Mouse (Mus musculus): ENCODE results near the gene Dnase2b. TPM values are rescaled to one million over a fixed set of nuclear protein-coding genes. Genes with fewer than 3 reads are reported as not detected.

The Dnase2b gene
- polyA plus RNA-seq (2014; fragmentation: Nextera tagmentation; extraction: Ambion mirVana), result not detected in 2 replicates

- WGBS, result 98% methylated on average over 4 of the region's 4 CpGs
- no peak for ATAC-seq (ENCODE audit: low FRiP score)
- H3K9me3 ChIP-seq (ENCODE audit: control insufficient read depth, low read length), result no peaks in the 10 kb centered on the region
Measured at GRCm38 (mm10) chr3:146615496-146615895, at the start of gene Dnase2b. Gene Dnase2b (minus strand): TSS chr3:146615596.

GRCm38 (mm10) chr3:146661907-146662306 is 46.5 kb upstream of the Dnase2b start:
- Histone ChIP-seq H3K27me3 (ENCODE audit: control insufficient read depth, insufficient read depth, low read length) (no peaks in the 10 kb centered on the region), H3K36me3 (ENCODE audit: control insufficient read depth, insufficient read depth, low read length) (no peaks in the 10 kb centered on the region), H3K9ac (ENCODE audit: low read depth, low read length) (no peak overlapping the region), H3K9me3 (ENCODE audit: control insufficient read depth, low read length) (no peaks in the 10 kb centered on the region), H3K4me1 (replicated peaks; ENCODE audit: control insufficient read depth, insufficient read depth, low read length) (no peaks in the 10 kb centered on the region), H3K27ac (ENCODE audit: low read depth, low read length) (no peak overlapping the region), H3K4me2 (replicated peaks; ENCODE audit: low read depth, low read length) (no peak overlapping the region), H3K4me3 (ENCODE audit: low read depth, low read length) (no peak overlapping the region)
- ATAC-seq (ENCODE audit: low FRiP score) (no peak), DNase-seq (ENCODE audit: low spot score) (no peak)
- WGBS, result 84% methylated on average over 7 of the region's 7 CpGs

More at GRCm38 (mm10) chr3:146615496-146615895, at the start of gene Dnase2b:
- H3K4me1 ChIP-seq (replicated peaks; ENCODE audit: control insufficient read depth, insufficient read depth, low read length), result no peaks in the 10 kb centered on the region
- H3K4me2 ChIP-seq (replicated peaks; ENCODE audit: low read depth, low read length), result no peak within 1 kb of the TSS
- no peak within 1 kb of the TSS for H3K27ac ChIP-seq (ENCODE audit: low read depth, low read length)
- H3K27me3 ChIP-seq (ENCODE audit: control insufficient read depth, insufficient read depth, low read length), result no peaks in the 10 kb centered on the region
- H3K36me3 ChIP-seq (ENCODE audit: control insufficient read depth, insufficient read depth, low read length), result no peaks in the 10 kb centered on the region
- H3K4me3 ChIP-seq (ENCODE audit: low read depth, low read length), result no peak within 1 kb of the TSS
- no peak for DNase-seq (ENCODE audit: low spot score)
- no peak within 1 kb of the TSS for H3K9ac ChIP-seq (ENCODE audit: low read depth, low read length)

- Histone ChIP-seq H3K4me3 (ENCODE audit: low read depth, low read length) (no peak overlapping the region), H3K4me1 (replicated peaks; ENCODE audit: control insufficient read depth, insufficient read depth, low read length) (no peaks in the 10 kb centered on the region), H3K27ac (ENCODE audit: low read depth, low read length) (no peak overlapping the region), H3K9ac (ENCODE audit: low read depth, low read length) (no peak overlapping the region), H3K4me2 (replicated peaks; ENCODE audit: low read depth, low read length) (no peak overlapping the region), H3K9me3 (ENCODE audit: control insufficient read depth, low read length) (no peaks in the 10 kb centered on the region), H3K27me3 (ENCODE audit: control insufficient read depth, insufficient read depth, low read length) (no peaks in the 10 kb centered on the region), H3K36me3 (ENCODE audit: control insufficient read depth, insufficient read depth, low read length) (no peaks in the 10 kb centered on the region)
- 80% methylated on average over 6 of the region's 6 CpGs for WGBS
- ATAC-seq (ENCODE audit: low FRiP score), result no peak
- DNase-seq (ENCODE audit: low spot score), result no peak
Measured at GRCm38 (mm10) chr3:146661001-146661400, 45.6 kb upstream of the Dnase2b start.

DNA sequence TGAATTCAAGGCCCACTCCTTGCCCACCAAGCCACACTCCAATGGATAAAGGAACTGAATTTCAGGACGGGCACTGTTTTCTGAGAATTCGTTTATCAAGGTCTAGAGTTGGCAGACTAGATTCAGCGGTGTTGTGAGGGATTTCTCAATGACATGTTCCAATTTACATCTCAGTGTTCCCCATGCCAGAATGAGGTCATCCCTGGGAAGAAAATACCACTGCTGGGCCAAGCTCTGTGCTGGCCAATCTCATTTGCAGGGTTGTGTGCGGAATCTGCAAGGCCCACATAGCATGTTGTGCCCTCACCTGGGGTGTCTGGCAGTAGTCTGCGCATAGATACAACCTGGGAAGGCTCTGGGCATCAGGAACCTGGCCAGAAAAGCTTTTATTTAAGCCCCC is 43.9 kb upstream of the Dnase2b start:
- H3K4me2 ChIP-seq (replicated peaks; ENCODE audit: low read depth, low read length), result no peak overlapping the region
- no peaks in the 10 kb centered on the region for H3K4me1 ChIP-seq (replicated peaks; ENCODE audit: control insufficient read depth, insufficient read depth, low read length)
- no peak overlapping the region for H3K9ac ChIP-seq (ENCODE audit: low read depth, low read length)
- no peak overlapping the region for H3K4me3 ChIP-seq (ENCODE audit: low read depth, low read length)
- ATAC-seq (ENCODE audit: low FRiP score), result no peak
- no peaks in the 10 kb centered on the region for H3K36me3 ChIP-seq (ENCODE audit: control insufficient read depth, insufficient read depth, low read length)
- no peaks in the 10 kb centered on the region for H3K27me3 ChIP-seq (ENCODE audit: control insufficient read depth, insufficient read depth, low read length)
- no peaks in the 10 kb centered on the region for H3K9me3 ChIP-seq (ENCODE audit: control insufficient read depth, low read length)
- WGBS, result 96% methylated on average over 5 of the region's 5 CpGs
- DNase-seq (ENCODE audit: low spot score), result no peak
- H3K27ac ChIP-seq (ENCODE audit: low read depth, low read length), result no peak overlapping the region

GRCm38 (mm10) chr3:146658061-146658639 is 42.8 kb upstream of the Dnase2b start:
- no peak for ATAC-seq (ENCODE audit: low FRiP score)
- no peaks in the 10 kb centered on the region for H3K4me1 ChIP-seq (replicated peaks; ENCODE audit: control insufficient read depth, insufficient read depth, low read length)
- no peak for DNase-seq (ENCODE audit: low spot score)
- no peaks in the 10 kb centered on the region for H3K27me3 ChIP-seq (ENCODE audit: control insufficient read depth, insufficient read depth, low read length)
- H3K4me2 ChIP-seq (replicated peaks; ENCODE audit: low read depth, low read length), result no peak overlapping the region
- H3K4me3 ChIP-seq (ENCODE audit: low read depth, low read length), result no peak overlapping the region
- 95% methylated on average over 1 of the region's 1 CpGs for WGBS
- no peak overlapping the region for H3K27ac ChIP-seq (ENCODE audit: low read depth, low read length)
- no peak overlapping the region for H3K9ac ChIP-seq (ENCODE audit: low read depth, low read length)
- no peaks in the 10 kb centered on the region for H3K36me3 ChIP-seq (ENCODE audit: control insufficient read depth, insufficient read depth, low read length)
- no peaks in the 10 kb centered on the region for H3K9me3 ChIP-seq (ENCODE audit: control insufficient read depth, low read length)

GRCm38 (mm10) chr3:146657433-146657832 is 42.0 kb upstream of the Dnase2b start:
- ATAC-seq (ENCODE audit: low FRiP score) (no peak), DNase-seq (ENCODE audit: low spot score) (no peak)
- Histone ChIP-seq H3K9me3 (ENCODE audit: control insufficient read depth, low read length) (no peaks in the 10 kb centered on the region), H3K4me1 (replicated peaks; ENCODE audit: control insufficient read depth, insufficient read depth, low read length) (no peaks in the 10 kb centered on the region), H3K27me3 (ENCODE audit: control insufficient read depth, insufficient read depth, low read length) (no peaks in the 10 kb centered on the region), H3K4me2 (replicated peaks; ENCODE audit: low read depth, low read length) (no peak overlapping the region), H3K4me3 (ENCODE audit: low read depth, low read length) (no peak overlapping the region), H3K9ac (ENCODE audit: low read depth, low read length) (no peak overlapping the region), H3K27ac (ENCODE audit: low read depth, low read length) (no peak overlapping the region), H3K36me3 (ENCODE audit: control insufficient read depth, insufficient read depth, low read length) (no peaks in the 10 kb centered on the region)
- 89% methylated on average over 5 of the region's 5 CpGs for WGBS

DNA sequence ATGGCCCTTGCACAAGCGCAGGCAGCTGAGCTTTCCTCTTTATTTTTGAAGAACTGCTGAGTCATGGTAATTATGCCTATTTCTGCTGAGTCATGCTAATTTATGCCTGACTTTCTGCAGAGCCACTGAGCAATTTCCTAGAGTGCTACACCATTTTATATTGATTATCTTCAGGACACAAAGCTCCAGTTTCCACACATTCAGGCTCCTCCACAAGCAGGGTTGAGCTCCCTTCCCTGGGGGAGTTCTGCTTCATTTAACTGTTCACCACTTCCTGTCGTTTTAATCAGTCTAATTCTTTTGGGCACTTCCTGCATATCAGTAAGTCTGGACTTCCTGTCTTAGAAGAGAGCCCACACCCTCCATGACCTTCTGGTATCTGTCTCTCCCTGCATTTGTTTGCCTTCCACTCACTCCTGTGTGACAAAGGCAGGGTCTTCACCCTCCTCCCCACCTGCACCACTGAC is 39.7 kb upstream of the Dnase2b start:
- H3K4me3 ChIP-seq (ENCODE audit: low read depth, low read length), result no peak overlapping the region
- DNase-seq (ENCODE audit: low spot score) (peak; percentile 9), ATAC-seq (ENCODE audit: low FRiP score) (no peak)
- no peak overlapping the region for H3K27ac ChIP-seq (ENCODE audit: low read depth, low read length)
- no peaks in the 10 kb centered on the region for H3K27me3 ChIP-seq (ENCODE audit: control insufficient read depth, insufficient read depth, low read length)
- H3K36me3 ChIP-seq (ENCODE audit: control insufficient read depth, insufficient read depth, low read length), result no peaks in the 10 kb centered on the region
- no peaks in the 10 kb centered on the region for H3K9me3 ChIP-seq (ENCODE audit: control insufficient read depth, low read length)
- H3K9ac ChIP-seq (ENCODE audit: low read depth, low read length), result no peak overlapping the region
- H3K4me2 ChIP-seq (replicated peaks; ENCODE audit: low read depth, low read length), result no peak overlapping the region
- WGBS, result 74% methylated on average over 2 of the region's 2 CpGs
- no peaks in the 10 kb centered on the region for H3K4me1 ChIP-seq (replicated peaks; ENCODE audit: control insufficient read depth, insufficient read depth, low read length)

GRCm38 (mm10) chr3:146653692-146654091 is 38.3 kb upstream of the Dnase2b start:
- Histone ChIP-seq H3K4me2 (replicated peaks; ENCODE audit: low read depth, low read length) (no peak overlapping the region), H3K9ac (ENCODE audit: low read depth, low read length) (no peak overlapping the region), H3K9me3 (ENCODE audit: control insufficient read depth, low read length) (no peaks in the 10 kb centered on the region), H3K4me1 (replicated peaks; ENCODE audit: control insufficient read depth, insufficient read depth, low read length) (no peaks in the 10 kb centered on the region), H3K27me3 (ENCODE audit: control insufficient read depth, insufficient read depth, low read length) (no peaks in the 10 kb centered on the region), H3K4me3 (ENCODE audit: low read depth, low read length) (no peak overlapping the region), H3K36me3 (ENCODE audit: control insufficient read depth, insufficient read depth, low read length) (no peaks in the 10 kb centered on the region), H3K27ac (ENCODE audit: low read depth, low read length) (no peak overlapping the region)
- ATAC-seq (ENCODE audit: low FRiP score) (no peak), DNase-seq (ENCODE audit: low spot score) (no peak)
- WGBS, result 82% methylated on average over 6 of the region's 6 CpGs

DNA sequence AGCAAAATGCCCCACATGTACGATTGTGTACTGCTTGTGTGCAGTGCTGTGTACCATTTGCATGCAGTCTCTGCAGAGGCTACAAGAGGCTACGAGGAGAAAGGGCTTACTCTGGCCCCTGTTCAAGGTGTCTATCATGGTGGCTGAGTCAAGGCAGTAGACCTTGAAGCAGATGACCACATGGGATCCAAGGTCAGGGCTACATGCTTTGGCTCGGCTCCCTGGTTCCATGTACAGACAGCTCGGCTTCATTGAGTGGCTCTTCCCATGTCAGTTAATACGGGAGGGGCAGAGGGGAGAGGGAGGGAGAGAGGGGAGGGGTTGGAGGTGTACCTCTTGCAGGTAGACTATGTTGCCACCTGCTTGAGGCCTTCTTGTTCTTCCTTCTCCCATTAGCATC is 37.0 kb upstream of the Dnase2b start:
- no peak for ATAC-seq (ENCODE audit: low FRiP score)
- Histone ChIP-seq H3K4me2 (replicated peaks; ENCODE audit: low read depth, low read length) (no peak overlapping the region), H3K9me3 (ENCODE audit: control insufficient read depth, low read length) (no peaks in the 10 kb centered on the region), H3K9ac (ENCODE audit: low read depth, low read length) (no peak overlapping the region), H3K27me3 (ENCODE audit: control insufficient read depth, insufficient read depth, low read length) (no peaks in the 10 kb centered on the region), H3K4me3 (ENCODE audit: low read depth, low read length) (no peak overlapping the region), H3K4me1 (replicated peaks; ENCODE audit: control insufficient read depth, insufficient read depth, low read length) (no peaks in the 10 kb centered on the region), H3K27ac (ENCODE audit: low read depth, low read length) (no peak overlapping the region), H3K36me3 (ENCODE audit: control insufficient read depth, insufficient read depth, low read length) (no peaks in the 10 kb centered on the region)
- WGBS, result 93% methylated on average over 5 of the region's 5 CpGs
- no peak for DNase-seq (ENCODE audit: low spot score)

All from hindbrain, embryonic 11.5 days (tissue).